13 mouse cellular contexts compared by ENCODE assay signal in the genomic region with DNA sequence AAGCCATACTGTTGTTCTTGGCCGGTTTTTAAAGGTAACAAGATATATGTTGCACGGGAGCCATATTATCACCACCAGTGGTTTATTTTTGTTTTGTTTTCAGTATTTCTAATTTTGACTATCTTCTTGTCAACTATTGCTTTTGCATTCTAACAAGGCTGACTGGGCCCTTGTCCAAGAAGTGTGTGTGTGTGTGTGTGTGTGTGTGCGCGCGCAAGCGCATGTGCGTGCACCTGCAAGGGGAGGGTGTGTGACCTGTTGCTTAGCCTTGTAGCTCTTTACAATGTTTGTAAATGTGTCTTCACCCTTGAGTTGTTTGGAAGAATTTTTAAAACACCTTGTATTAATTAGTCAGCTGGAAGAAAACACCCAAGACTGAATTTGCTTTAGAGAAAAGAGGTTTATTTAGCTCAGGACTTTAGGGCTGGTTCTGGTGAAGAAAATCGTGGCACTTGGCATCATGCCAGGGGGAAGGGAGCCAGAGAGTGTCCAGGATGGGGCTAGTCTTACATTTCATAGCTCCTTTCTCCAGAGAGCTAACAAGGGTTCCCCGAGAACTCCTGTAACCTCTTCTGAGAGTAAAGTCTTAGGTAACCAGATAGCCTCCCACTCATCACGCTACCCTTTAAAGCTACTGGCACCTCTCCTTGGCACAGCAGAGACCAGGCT. TPM values are rescaled to one million over a fixed set of nuclear protein-coding genes. Genes with fewer than 3 reads are reported as not detected.
DNase-seq lines count a peak whose midpoint lies in the region; ATAC-seq and TF ChIP-seq lines count a peak whose summit lies in the region.
"Had no signal": no experiment of that assay in that cellular context is flagged by ENCODE, and none has a peak within 500 bp of the region (broad histone marks: within the 10 kb centered on the region; RNA-seq: fewer than 3 reads in every experiment).

No protein-coding gene starts in this region.

- no peak overlapping the region; the same call in 1 of the 2 replicates for H3K9ac ChIP-seq in embryonic facial prominence, embryonic 13.5 days
- H3K9ac ChIP-seq in hindbrain, embryonic 12.5 days = no peak overlapping the region
- H3K9ac ChIP-seq: neural tube, embryonic 12.5 days had no signal

- WGBS in kidney, adult 2 months = 58% methylated on average over 10 of the region's 10 CpGs
- WGBS in embryonic facial prominence, embryonic 13.5 days = 71% methylated on average over 10 of the region's 10 CpGs
- 86% methylated on average over 10 of the region's 10 CpGs for WGBS in hindbrain, embryonic 12.5 days

- TF ChIP-seq POLR2A in kidney, adult 2 months (IDR thresholded peaks at IDR 0.05; ENCODE audit: low read depth, low read length) = no peak

- TF ChIP-seq CTCF in kidney, adult 2 months (conservative IDR thresholded peaks at IDR 0.05; ENCODE audit: insufficient read depth, insufficient read length, low read depth, low read length) = no peak

- no peaks in the 10 kb centered on the region for H3K36me3 ChIP-seq in kidney, adult 2 months (ENCODE audit: control insufficient read depth, insufficient read depth, low read length)
- H3K36me3 ChIP-seq in embryonic facial prominence, embryonic 13.5 days = no peaks in the 10 kb centered on the region
- no peaks in the 10 kb centered on the region for H3K36me3 ChIP-seq in hindbrain, embryonic 12.5 days
- H3K36me3 ChIP-seq: neural tube, embryonic 12.5 days had no signal

- ATAC-seq in embryonic facial prominence, embryonic 13.5 days (ENCODE audit: insufficient number of reproducible peaks, insufficient read depth, low FRiP score, low TSS enrichment, low read depth) = 0 out of 2 replicates have a peak, but pooled peaks have one; percentile 20
- ATAC-seq in hindbrain, embryonic 12.5 days (ENCODE audit: low FRiP score) = no peak

- H3K27ac ChIP-seq in kidney, adult 2 months (ENCODE audit: insufficient read depth, low read depth, low read length) = no peak overlapping the region
- H3K27ac ChIP-seq in embryonic facial prominence, embryonic 13.5 days = peak overlapping the region; percentile 51
- no peak overlapping the region for H3K27ac ChIP-seq in hindbrain, embryonic 12.5 days
- H3K27ac ChIP-seq: neural tube, embryonic 12.5 days had no signal

- peak; percentile 17 for DNase-seq in adrenal gland, postnatal 10 days
- DNase-seq in adrenal gland, adult 8-10 months = no peak
- peak; percentile 39 for DNase-seq in kidney, adult 2 months
- no peak for DNase-seq in kidney, adult 11 months
- peak; percentile 44 to 54 for DNase-seq in kidney, postnatal 4 days
- no peak for DNase-seq in cerebellum, adult 18-20 months
- DNase-seq: heart, adult 11 months; right cerebral cortex, postnatal 4 days had no signal

- no peak overlapping the region for H3K4me3 ChIP-seq in kidney, adult 2 months (ENCODE audit: insufficient read depth, low read depth, low read length)
- H3K4me3 ChIP-seq in embryonic facial prominence, embryonic 13.5 days = no peak overlapping the region
- no peak overlapping the region for H3K4me3 ChIP-seq in hindbrain, embryonic 12.5 days
- H3K4me3 ChIP-seq: neural tube, embryonic 12.5 days had no signal

- no peaks in the 10 kb centered on the region for H3K27me3 ChIP-seq in kidney, adult 2 months (replicated peaks; ENCODE audit: control insufficient read depth, insufficient read depth, low read length)
- H3K27me3 ChIP-seq in embryonic facial prominence, embryonic 13.5 days = 0 out of 2 replicates have a peak, but pooled peaks cover 2% of the 10 kb centered on the region
- H3K27me3 ChIP-seq in hindbrain, embryonic 12.5 days = peaks cover 30% of the 10 kb centered on the region

- no peaks in the 10 kb centered on the region for H3K9me3 ChIP-seq in embryonic facial prominence, embryonic 13.5 days
- no peaks in the 10 kb centered on the region for H3K9me3 ChIP-seq in hindbrain, embryonic 12.5 days (replicated peaks)
- H3K9me3 ChIP-seq: neural tube, embryonic 12.5 days had no signal

- peaks cover 3% of the 10 kb centered on the region; the same call in 1 of the 2 replicates for H3K4me1 ChIP-seq in kidney, adult 2 months (ENCODE audit: control insufficient read depth, insufficient read depth, low read length)
- H3K4me1 ChIP-seq in embryonic facial prominence, embryonic 13.5 days = peaks cover 39% of the 10 kb centered on the region
- peaks cover 6% of the 10 kb centered on the region for H3K4me1 ChIP-seq in hindbrain, embryonic 12.5 days

- peak overlapping the region; percentile 18; the same call in 1 of the 2 replicates for H3K4me2 ChIP-seq in embryonic facial prominence, embryonic 13.5 days
- H3K4me2 ChIP-seq in hindbrain, embryonic 12.5 days (replicated peaks) = no peak overlapping the region
- H3K4me2 ChIP-seq: neural tube, embryonic 12.5 days had no signal

RNA-seq across cellular contexts. Expression of gene BC067074, which starts 3.0 kb away (rescaled TPM):
- 1 to 10 TPM; 2.3 to 4.7 TPM for total RNA-seq in adrenal gland, postnatal 10 days (2021)
- total RNA-seq in adrenal gland, adult 8-10 months (2022) = 1 to 10 TPM in 1 of 4 experiments, under 1 TPM in 3; 0.77 to 1.6 (median 0.87) TPM
- polyA plus RNA-seq in kidney, adult 2 months (2012; rRNA removed) = 6.9 and 10.0 TPM in 2 replicates
- polyA plus RNA-seq in embryonic facial prominence, embryonic 13.5 days (2015; fragmentation: Nextera tagmentation; extraction: Ambion mirVana) = 7.6 and 7.7 TPM in 2 replicates
- 3.5 and 4.5 TPM in 2 replicates for polyA plus RNA-seq in hindbrain, embryonic 12.5 days (2016; fragmentation: Nextera tagmentation; extraction: Ambion mirVana)
- total RNA-seq: megakaryocyte-erythroid progenitor cell, adult 5-6 weeks had no signal
- polyA plus RNA-seq: liver, adult 2 months had no signal

Comparison
In these comparisons a context has a peak if more than half of its experiments do, and no peak if none do; other contexts are left out.
1. DNase-seq: peak in adrenal gland, postnatal 10 days (single experiment), kidney, adult 2 months (single experiment) and kidney, postnatal 4 days (2 of 2); none in adrenal gland, adult 8-10 months (single experiment), kidney, adult 11 months (single experiment) and cerebellum, adult 18-20 months (0 of 2).